Mouse (Mus musculus) CD4-positive helper T cell, adult 2 months (primary cell): Measurements from ENCODE around the gene Zcchc2.
A peak's percentile ranks its signal among the peaks of the same experiment; 100 is the strongest.

Source experiments
- DNase-seq: peaks from one replicate; pipeline ENCODE4 v3.0.0-alpha.2; 2012; ENCODE audit warnings: low read depth, missing footprints, low spot score

The Zcchc2 gene

DNA sequence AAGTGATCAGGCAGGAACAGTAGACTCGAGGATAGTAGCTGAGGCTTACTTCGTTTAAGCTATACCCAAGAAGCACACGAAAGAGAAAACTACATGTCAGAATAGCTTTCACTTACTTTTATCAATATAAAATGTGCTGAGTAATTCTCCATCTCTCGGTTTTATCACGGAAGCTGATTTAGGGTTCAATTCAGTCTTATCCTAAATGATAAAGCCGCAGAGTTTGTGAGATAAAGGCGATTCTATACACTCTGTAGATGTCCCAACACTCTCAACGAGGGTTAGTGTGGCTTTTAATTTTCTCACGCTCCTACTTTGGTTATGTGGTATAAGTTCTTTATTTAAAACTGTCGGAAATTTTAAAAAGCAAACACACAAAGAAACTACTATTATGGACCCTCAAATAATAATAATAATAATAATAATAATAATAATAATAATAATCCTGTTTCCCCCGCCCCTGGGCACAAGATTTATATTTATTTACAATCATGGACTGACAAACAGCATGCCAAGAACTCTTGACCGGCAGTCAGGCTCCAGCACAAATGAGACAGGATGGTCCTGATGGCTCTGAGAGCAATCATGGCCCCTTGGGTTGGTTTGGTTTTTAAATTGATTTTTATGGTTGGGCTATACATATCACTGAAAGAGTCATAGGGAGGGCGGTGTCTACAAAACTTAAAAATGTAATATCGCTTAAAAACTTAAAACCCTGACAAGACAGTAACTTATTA, 1.1 kb upstream of the Zcchc2 start:
- DNase-seq, result peak; percentile 19

DNA sequence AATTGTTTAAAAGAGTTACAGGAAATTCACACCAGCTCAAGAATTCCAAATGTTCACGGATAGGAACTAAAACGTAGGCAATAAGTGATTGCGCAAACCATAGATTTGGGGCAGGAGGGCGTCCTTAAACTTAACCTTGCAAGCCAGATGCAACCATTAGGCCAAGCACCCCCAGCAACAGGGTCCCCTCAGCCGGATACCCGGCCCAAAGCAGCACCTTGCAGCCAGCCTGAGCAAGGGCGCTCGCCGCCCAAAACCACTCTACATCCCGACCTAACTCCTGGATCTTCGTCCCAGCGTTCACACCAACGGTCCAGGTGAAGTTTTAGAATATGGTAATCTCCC, 594 bp upstream of the Zcchc2 start:
- DNase-seq, result no peak

DNA sequence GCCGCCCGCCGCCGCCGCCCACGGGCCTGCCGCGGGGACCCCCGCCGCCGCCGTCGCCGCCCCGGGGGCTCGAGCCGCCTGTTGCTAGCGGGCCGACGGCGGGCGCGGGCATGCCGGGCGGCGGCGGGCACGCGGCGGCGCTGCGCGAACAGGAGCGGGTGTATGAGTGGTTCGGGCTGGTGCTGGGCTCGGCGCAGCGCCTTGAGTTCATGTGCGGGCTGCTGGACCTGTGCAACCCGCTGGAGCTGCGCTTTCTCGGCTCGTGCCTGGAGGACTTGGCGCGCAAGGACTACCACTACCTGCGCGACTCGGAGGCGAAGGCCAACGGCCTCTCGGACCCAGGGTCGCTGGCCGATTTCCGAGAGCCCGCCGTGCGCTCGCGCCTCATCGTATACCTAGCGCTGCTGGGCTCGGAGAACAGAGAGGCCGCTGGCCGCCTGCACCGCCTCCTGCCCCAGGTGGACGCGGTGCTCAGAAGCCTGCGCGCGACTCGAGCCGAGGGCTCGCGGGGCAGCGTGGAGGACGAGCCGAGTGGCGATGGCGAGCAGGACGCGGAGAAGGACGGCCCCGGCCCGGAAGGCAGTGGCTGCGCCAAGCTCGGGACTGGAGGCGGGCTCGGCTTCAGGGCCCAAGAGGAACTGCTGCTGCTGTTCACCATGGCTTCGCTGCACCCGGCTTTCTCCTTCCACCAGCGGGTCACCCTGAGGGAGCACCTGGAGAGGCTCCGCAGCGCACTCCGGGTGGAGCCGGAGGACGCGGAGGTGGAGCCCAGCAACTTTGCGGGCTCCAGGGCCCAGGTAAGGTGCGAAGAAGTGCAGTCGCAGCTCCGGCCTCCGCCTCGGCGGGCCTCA, 930 bp downstream of the Zcchc2 start:
- peak; percentile 79 for DNase-seq

DNA sequence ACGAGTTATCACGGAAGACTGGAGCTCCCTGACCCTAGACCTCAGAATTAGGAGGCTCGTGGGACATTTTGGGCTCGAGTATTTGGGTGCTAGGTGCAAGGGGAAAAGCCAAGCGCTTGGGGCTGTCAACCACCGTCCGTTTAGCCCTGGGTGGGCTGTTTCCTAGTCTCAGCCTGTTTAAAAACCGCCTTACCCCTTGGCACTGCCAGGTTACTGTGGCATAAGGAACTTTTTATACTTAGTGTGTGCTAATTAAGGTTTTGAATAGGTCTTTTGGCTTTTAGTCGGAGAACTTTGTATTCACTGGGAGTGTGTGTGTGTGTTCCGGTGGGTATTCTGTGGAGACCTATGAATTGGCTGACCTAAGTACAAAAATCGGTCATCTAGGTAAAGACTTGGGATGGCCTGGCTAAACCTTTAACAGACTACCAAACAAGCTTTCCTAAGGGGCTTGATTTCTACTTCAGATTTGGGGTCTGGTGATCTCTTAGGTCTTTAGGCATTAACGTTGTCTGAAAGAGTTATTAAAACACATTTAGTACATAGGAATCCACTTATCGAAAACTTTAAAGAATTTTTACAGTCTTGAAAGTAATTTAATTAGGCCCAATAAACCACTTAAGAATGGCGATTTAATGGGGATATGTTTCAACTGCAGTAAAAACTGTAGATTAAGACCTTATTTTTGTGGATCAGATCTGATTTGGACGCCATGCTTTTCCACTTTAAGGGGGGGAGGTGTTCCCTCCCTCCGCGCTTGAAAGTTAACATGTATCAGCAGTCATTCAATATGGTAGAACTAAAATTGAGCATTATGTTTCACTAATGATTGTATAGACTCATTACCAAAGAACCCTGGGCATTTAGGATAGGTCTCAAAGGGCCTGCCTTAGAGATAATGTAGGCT, 2.0 kb downstream of the Zcchc2 start:
- DNase-seq, result no peak

DNA sequence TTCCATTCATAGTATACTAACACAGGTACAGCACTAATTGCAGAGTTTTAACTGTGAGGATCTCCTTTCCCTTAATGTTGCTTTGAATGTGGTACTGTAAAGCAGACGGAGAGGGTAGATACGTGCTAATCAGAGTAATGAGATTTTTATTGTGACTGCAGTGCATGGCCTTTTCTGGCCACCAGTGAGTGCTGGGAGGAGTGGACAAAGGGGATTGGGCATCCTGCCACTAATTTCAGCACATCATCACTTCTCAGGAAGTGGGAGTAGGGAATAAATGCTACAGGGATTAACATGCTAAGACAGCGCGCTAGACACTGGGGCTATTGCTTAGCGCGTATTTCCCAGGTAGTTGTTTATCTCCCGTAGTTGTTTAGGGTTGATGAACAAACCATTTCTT, 3.0 kb downstream of the Zcchc2 start:
- DNase-seq, result no peak

DNA sequence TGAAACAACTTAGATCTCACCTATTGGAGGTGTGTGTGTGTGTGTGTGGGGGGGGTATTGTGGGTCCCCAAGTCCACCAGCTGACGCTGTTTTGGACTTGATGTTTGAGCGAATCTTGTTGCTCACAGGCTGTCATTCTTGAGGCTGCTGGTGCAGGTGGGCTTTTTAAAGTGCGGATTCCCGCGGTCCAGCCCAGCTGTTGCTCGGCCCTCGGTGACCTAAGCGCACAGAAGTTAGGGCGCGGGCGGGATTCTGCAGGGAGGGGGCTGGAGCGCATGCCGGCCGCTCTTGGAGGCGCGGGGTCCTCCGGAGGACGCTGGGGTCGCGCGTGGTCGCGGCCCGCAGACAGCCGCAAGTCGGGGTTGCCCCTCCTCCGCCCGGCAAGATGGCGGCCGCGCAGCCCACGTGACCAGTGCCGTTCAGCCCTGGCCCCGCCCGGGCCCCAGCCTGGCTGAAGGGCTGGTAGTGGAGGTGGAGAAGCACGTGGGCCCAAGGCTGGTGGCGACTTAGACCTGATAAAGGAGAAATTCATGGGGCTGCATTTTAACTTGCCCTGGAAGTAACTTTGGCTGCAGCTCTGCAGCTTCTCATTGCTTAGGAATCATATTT, 3.5 kb downstream of the Zcchc2 start:
- peak; percentile 87 for DNase-seq

DNA sequence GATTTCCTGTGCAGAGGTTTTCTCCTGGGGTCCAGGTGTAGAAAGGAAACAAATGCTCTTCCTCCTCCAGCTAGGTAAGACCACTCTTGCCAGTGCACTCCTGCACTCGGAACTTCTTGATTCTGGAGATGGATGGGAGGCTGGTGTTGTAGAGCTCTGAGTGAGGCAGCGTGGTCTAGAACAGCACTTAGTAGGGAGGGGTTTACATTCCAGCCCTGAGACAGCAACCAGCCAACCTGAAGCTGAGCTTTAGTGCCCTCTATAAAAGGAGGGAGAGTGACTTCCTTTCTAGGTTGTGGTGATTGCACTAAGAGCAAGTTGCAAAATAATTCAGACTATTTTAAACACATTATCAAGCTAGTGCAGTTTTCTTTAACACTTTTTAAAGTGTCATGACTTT, 5.8 kb downstream of the Zcchc2 start:
- DNase-seq, result no peak

DNA sequence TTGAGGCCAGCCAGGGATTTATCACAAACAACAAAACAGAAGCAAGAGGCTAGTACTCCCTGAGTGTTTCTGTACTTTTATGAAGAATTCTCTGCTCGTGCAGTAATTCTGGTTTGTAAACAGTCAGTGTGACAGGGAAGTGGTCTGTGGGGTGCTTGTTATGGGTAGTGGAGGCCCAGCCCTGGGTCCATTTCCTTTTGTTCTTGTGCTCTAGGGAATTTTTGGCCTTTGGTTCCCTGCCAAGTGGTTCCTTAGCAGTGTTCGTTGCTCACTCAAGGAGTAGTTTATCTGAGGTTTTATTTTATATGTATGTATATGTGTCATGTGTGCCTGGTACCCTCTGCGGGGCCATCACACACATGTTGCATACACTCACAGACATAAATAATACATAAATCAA, 7.1 kb downstream of the Zcchc2 start:
- DNase-seq, result no peak

DNA sequence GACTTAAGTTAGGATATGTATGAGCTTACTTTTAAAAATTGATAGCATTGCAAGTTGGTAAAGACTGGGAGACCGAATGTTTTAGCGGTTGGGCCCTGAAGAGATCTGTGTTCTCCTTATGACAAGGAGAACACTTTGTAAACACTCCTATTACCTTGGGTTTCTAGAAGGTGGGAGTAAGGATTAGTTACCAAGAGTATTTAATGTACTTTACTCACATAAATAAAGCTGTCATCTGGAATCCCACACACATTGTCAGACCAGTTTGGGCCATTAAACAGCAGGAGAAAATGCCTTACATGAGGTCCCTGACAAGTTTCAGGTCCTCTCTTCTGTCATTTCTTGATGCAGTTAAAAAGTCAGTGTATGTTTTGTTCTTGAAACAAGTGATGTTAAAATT, 9.6 kb downstream of the Zcchc2 start:
- DNase-seq, result no peak

DNA sequence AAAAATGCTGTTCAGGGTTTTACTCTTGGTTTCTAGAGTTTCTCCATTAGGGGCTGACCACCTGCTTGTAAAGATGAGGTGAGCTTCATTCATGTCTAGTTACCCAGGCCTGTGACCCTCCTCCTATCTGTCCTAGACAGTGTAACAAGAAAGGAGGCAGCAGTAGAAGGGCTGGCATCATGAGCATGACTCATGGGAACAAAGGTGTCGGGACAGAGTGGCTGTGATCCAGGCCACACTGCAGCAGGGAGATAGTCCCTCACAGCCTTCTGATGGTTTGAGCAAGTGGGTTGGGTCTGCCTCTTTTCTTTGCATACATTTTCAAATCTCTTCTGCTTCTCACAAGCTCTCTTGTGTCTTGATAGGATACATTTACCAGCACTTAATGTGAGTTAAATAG, 17.4 kb downstream of the Zcchc2 start:
- DNase-seq, result no peak

DNA sequence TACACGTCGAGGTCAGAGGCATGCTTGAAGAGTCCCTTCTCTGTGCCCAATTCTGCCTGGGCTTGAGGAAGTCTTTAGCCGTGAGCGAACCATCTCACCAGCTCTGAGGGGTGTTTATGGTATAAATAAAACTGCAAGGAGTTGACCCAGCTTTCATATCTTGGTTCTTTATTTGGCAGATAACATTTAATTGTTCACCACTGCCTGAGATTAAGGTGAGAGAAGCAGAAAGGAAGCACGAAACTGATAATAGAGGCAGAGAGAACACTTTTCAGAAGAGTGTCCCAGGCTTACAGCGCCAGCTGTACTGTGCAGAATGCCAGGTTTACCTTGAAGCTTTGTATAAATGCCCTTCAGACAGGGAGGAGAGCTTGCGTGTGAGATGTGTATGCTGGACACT, 20.9 kb downstream of the Zcchc2 start:
- DNase-seq, result no peak

DNA sequence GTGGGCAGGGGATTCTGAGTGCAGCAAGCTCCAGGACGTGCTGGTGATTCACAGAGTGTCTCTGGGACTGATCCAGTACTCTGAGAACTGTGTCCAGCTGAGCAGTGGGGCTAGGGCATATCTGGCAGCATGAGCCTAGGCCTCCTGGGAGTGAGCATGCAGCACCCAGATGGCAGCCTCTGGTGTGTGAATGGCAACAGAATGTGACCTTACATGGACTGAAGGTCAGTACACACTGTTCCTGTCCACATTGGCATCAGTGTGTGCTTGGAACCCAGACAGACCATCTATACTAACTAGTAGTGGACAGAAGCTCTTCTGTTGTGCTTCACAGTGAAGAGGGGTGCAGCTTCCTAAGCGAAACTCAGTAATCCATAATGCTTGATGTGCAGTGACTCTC, 23.6 kb downstream of the Zcchc2 start:
- DNase-seq, result no peak

DNA sequence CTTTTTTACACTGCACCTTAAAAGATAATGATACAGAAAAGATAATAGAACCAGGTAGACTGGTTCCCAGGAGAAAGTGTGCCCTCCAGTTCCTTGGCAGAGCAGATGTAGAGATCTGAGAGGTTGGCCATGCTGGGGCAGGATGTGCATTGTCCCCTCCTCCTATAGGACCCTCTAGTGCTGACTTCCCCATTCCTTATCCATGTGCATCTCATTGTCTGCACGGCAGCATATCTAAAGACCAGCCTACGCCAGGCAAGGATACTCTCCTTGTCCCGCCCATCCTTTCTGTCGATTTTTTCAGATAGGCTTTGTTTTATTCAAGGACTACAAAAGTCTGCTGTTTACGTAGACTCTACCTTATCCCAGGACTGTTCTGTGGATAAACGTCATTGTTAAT, 26.1 kb downstream of the Zcchc2 start:
- no peak for DNase-seq

DNA sequence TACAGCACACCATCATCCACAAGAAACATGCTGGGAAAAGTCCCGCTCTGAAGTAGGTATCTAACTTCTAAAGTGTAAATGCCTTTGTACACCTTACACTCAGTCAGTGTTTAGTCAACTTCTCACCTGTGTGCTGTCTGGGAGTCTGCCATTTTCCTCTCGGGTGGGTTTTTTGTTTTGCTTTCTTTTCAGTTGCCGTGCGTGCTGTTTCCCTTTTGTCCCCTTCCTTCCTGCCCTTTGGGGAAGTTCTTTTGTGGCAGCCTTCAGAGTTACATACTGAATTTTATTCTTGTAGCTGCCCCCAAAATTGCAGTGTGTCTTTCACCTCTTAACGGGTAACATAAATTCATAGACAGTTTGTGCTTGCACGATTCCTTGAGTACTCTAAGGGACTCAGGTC, 29.6 kb downstream of the Zcchc2 start:
- DNase-seq, result no peak

DNA sequence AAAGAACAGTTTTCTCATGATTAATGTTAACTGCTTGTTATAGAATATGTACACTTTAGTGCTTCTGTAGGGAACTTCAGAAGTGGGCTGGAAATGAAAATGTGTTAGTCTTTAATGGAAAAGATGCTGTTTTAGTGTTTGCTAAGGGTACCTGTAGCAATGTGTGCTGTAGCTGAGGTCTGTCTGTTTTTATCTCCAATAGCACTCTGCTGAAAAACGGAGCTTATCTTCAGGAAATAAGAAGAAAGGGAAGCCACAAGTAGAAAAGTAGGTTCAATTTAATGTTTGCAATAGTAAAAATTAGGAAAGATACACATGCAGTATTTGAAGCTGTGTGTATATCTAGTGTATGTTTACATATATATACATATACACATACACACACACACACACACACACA, 32.8 kb downstream of the Zcchc2 start:
- DNase-seq, result no peak

DNA sequence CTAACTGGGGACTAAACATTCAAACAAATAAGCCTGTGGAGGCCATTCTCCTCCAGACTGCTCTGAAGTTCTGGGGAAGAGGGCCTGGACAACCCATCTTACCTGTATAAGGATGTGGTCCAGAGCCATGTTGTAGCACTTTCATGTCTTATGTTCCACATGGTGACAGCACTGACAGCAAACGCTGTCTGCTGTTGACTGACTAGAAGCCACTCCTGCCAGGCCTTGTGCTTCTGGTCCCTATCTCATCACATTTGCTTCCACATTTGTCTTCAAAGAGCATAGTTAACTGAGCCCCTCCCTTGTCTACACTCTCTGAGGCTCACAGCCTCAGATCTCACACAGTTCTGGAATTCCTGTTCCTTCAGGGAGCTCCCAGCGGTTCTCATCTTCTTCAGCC, 34.0 kb downstream of the Zcchc2 start:
- no peak for DNase-seq

DNA sequence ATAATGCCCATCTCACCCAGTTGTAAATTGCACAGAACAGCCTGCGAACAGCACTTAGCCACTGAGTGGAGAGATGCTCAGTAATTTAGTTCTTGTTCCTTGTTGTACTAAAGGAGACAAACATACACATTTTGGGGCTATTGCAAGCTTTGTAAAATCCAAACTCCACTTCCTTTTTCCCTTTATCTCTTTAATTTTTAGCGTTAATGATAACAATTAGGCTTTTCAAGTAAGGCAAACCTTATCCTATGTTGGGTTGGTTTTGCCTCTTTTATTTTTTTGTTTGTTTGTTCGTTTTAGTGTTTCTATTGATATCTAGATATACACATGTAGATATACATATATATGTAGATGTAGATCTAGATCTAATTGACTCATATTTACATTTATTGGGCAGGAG, 34.6 kb downstream of the Zcchc2 start:
- DNase-seq, result no peak

DNA sequence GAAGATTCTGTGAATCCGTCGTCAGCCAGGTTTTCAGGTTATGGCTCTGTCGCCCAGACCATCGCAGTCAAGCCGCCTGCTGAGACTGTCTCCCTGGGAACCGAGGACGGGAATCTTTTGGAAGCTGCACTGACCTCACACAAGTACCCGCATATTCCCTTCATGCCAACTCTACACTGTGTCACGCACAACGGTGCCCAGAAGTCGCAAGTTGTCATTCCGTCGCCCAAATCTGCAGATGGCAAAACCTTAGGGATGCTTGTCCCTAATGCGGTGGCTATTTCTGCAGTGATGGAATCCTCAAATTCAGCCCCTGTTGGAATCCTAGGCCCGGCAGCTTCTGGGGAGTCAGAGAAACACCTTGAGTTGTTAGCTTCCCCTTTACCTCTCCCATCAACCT, 39.6 kb downstream of the Zcchc2 start:
- no peak for DNase-seq

DNA sequence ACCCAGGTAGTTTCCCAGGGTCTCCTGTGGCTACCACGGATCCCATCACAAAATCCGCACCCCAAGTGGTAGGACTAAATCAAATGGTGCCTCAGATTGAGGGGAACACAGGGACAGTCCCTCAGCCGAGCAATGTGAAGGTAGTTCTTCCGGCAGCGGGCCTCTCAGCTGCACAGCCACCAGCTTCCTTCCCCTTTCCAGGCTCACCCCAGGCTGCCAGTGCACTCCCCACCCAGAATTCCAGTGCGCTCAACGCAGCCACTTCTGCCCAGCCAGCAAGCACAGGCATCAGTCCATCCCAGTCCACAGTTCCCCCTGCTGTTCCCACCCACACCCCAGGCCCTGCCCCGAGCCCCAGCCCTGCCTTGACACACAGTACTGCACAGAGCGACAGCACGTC, 40.1 kb downstream of the Zcchc2 start:
- DNase-seq, result no peak

DNA sequence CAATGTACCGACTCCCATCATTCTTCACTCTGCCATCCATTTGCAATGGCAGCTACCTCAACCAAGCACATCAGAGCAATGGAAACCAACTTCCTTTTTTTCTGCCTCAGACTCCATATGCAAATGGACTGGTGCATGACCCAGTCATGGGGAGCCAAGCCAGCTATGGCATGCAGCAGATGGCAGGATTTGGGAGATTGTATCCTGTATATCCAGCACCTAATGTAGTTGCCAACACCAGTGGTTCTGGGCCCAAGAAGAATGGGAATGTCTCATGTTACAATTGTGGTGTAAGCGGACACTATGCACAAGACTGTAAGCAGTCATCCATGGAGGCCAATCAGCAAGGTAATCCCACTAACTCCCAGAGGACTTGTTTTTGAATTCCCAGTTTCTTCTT, 40.7 kb downstream of the Zcchc2 start:
- no peak for DNase-seq

DNA sequence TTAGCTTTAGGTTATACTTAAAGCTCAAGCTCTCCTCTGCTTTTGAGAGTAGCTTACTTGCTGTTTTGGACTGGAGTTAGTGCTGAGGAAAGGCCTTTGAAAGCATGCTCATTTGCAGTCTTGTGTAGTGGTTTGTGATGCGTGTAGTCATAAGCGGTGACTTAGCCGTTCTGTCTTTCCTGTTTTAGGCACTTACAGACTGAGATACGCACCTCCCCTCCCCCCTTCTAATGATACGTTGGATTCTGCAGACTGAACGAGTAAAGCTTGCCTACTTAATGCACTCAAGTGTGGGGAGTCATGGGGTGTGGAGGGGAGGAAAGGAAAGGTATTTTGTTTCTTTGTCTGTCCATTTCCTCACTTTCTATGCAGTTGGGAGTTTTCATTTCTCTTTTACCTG, 41.7 kb downstream of the Zcchc2 start:
- peak; percentile 30 for DNase-seq

DNA sequence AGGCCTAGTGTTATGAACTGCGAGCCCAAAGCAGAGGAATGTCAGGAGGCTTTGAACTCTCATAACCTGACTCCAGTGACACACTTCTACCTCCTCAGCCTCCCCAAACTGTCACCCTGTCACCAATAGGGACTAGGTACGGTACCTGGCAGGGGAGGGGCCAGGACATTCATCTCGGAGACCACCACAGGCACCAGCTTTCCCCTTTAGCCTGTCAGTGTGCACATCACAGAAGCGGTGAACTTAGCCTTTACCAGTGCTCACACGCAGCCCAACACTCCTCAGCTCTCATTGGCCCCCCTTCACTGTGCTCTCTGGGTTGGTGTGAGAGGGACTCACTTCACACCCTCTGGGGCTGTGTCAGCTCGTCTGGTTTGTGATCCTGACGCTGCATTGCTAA, 44.6 kb downstream of the Zcchc2 start:
- no peak for DNase-seq
